ENCODE assay signal across 8 mouse cellular contexts in genomic region chr16:20715161-20715560, GRCm38 (mm10). TPM values are rescaled to one million over a fixed set of nuclear protein-coding genes. Genes with fewer than 3 reads are reported as not detected.
A peak's percentile ranks its signal among the peaks of the same experiment; 100 is the strongest.
DNase-seq lines count a peak whose midpoint lies in the region; ATAC-seq and TF ChIP-seq lines count a peak whose summit lies in the region.

No protein-coding gene starts in this region.

- no peak for DNase-seq in heart, postnatal 25 days (ENCODE audit: low spot score)
- no peak for DNase-seq in G1E (ENCODE audit: low spot score)
- DNase-seq in hindbrain, embryonic 10.5 days (ENCODE audit: low spot score) = no peak
- no peak for DNase-seq in midbrain, embryonic 11.5 days (ENCODE audit: low spot score, missing footprints)
- DNase-seq in natural killer cell, adult 2 months (ENCODE audit: low spot score in 2 of 2) = no peak
- no peak for DNase-seq in T-cell, adult 2 months (ENCODE audit: low spot score)
- DNase-seq in thymus, postnatal 4 days = no peak

- H3K27ac ChIP-seq in heart, embryonic 11.5 days (ENCODE audit: low read depth, low read length) = no peak overlapping the region
- H3K27ac ChIP-seq in hindbrain, embryonic 10.5 days = peak overlapping the region; percentile 95
- H3K27ac ChIP-seq in midbrain, embryonic 11.5 days (ENCODE audit: low read depth, low read length) = no peak overlapping the region

- peak overlapping the region; percentile 75 for H3K9ac ChIP-seq in heart, embryonic 11.5 days (ENCODE audit: low read depth, low read length)
- H3K9ac ChIP-seq in midbrain, embryonic 11.5 days (ENCODE audit: low read length) = peak overlapping the region; percentile 80

- H3K4me3 ChIP-seq in heart, embryonic 11.5 days (ENCODE audit: low read depth, low read length) = peak overlapping the region; percentile 61
- peak overlapping the region; percentile 87 for H3K4me3 ChIP-seq in G1E (ENCODE audit: low read depth, low read length)
- H3K4me3 ChIP-seq in hindbrain, embryonic 10.5 days = peak overlapping the region; percentile 73
- peak overlapping the region; percentile 60 for H3K4me3 ChIP-seq in midbrain, embryonic 11.5 days (ENCODE audit: low read depth, low read length)

- no peak for TF ChIP-seq CTCF in G1E (IDR thresholded peaks at IDR 0.05; ENCODE audit: low read depth, low read length)

- H3K4me2 ChIP-seq in heart, embryonic 11.5 days = peak overlapping the region; percentile 90
- H3K4me2 ChIP-seq in midbrain, embryonic 11.5 days = peak overlapping the region; percentile 73

- H3K36me3 ChIP-seq in heart, embryonic 11.5 days (ENCODE audit: control insufficient read depth, insufficient read depth, low read length) = no peaks in the 10 kb centered on the region; the same call in 1 of the 2 replicates
- peaks cover 54% of the 10 kb centered on the region for H3K36me3 ChIP-seq in G1E (replicated peaks)
- H3K36me3 ChIP-seq in hindbrain, embryonic 10.5 days = peaks cover 42% of the 10 kb centered on the region
- H3K36me3 ChIP-seq in midbrain, embryonic 11.5 days (ENCODE audit: control insufficient read depth, insufficient read depth, low read length) = peaks cover 3% of the 10 kb centered on the region; the same call in 1 of the 2 replicates

- 45% methylated on average over 2 of the region's 2 CpGs for whole genome bisulfite sequencing in heart, embryonic 11.5 days (ENCODE audit: insufficient replicate concordance)
- 53% methylated on average over 2 of the region's 2 CpGs for WGBS in hindbrain, embryonic 10.5 days
- WGBS in midbrain, embryonic 11.5 days = 62% methylated on average over 2 of the region's 2 CpGs

- intact Hi-C loops in heart, postnatal 25 days (cut with DNase I) = loop anchor here (5.0 kb wide), 1 partner anchor 178 kb away; the partner anchor contains the start of gene Ap2m1

- H3K9me3 ChIP-seq in heart, embryonic 11.5 days (replicated peaks; ENCODE audit: control insufficient read depth, low read length) = no peaks in the 10 kb centered on the region
- no peaks in the 10 kb centered on the region for H3K9me3 ChIP-seq in G1E (replicated peaks)
- no peaks in the 10 kb centered on the region for H3K9me3 ChIP-seq in hindbrain, embryonic 10.5 days
- no peaks in the 10 kb centered on the region for H3K9me3 ChIP-seq in midbrain, embryonic 11.5 days (ENCODE audit: control insufficient read depth, low read length)

- H3K27me3 ChIP-seq in heart, embryonic 11.5 days (ENCODE audit: control insufficient read depth, insufficient read depth, low read length) = no peaks in the 10 kb centered on the region
- H3K27me3 ChIP-seq in G1E (ENCODE audit: insufficient read depth, low read length) = no peaks in the 10 kb centered on the region
- no peaks in the 10 kb centered on the region for H3K27me3 ChIP-seq in hindbrain, embryonic 10.5 days (ENCODE audit: insufficient read depth, poor library complexity, severe bottlenecking)
- no peaks in the 10 kb centered on the region for H3K27me3 ChIP-seq in midbrain, embryonic 11.5 days (ENCODE audit: control insufficient read depth, insufficient read depth, low read length)

- no peak for ATAC-seq in heart, embryonic 11.5 days (replicated peaks; ENCODE audit: insufficient number of reproducible peaks, low FRiP score, low TSS enrichment)
- no peak for ATAC-seq in G1E (ENCODE audit: extremely low read depth, insufficient number of reproducible peaks, low FRiP score, poor library complexity, severe bottlenecking)
- ATAC-seq in midbrain, embryonic 11.5 days (ENCODE audit: low FRiP score) = no peak

- H3K4me1 ChIP-seq in heart, embryonic 11.5 days (ENCODE audit: control insufficient read depth, insufficient read depth, low read length) = peaks cover 27% of the 10 kb centered on the region
- H3K4me1 ChIP-seq in G1E (ENCODE audit: insufficient read depth, low read depth, low read length) = peaks cover 77% of the 10 kb centered on the region
- H3K4me1 ChIP-seq in hindbrain, embryonic 10.5 days (replicated peaks) = peaks cover 54% of the 10 kb centered on the region
- peaks cover 27% of the 10 kb centered on the region for H3K4me1 ChIP-seq in midbrain, embryonic 11.5 days (ENCODE audit: control insufficient read depth, insufficient read depth, low read length)

RNA-seq across cellular contexts. Expression of gene Polr2h, which starts 2.3 kb away (rescaled TPM):
- polyA plus RNA-seq in heart, embryonic 11.5 days (2014; fragmentation: Nextera tagmentation; extraction: Ambion mirVana) = 65.0 and 65.9 TPM in 2 replicates
- 10 to 100 TPM in 1 of 2 experiments, 1 to 10 TPM in 1; 9.0 to 10.5 TPM for total RNA-seq in heart, postnatal 25 days (2021)
- total RNA-seq in G1E (2014; fragmentation: Nextera tagmentation) (17.5 and 22.7 TPM in 2 replicates), G1E (2017) (95.7 and 97.6 TPM in 2 replicates)
- 3.3 and 6.1 TPM in 2 replicates for polyA plus RNA-seq in G1E (2012)
- polyA plus RNA-seq in hindbrain, embryonic 10.5 days (2016; fragmentation: Nextera tagmentation; extraction: Ambion mirVana) = 114 and 140 TPM in 2 replicates
- 104 and 119 TPM in 2 replicates for polyA plus RNA-seq in midbrain, embryonic 11.5 days (2014; fragmentation: Nextera tagmentation; extraction: Ambion mirVana)

RNA-seq across cellular contexts. Expression of gene Clcn2, which starts 2.4 kb away (rescaled TPM):
- polyA plus RNA-seq in heart, embryonic 11.5 days (2014; fragmentation: Nextera tagmentation; extraction: Ambion mirVana) = 5.7 and 6.7 TPM in 2 replicates
- 1 to 10 TPM; 1.5 to 2.1 TPM for total RNA-seq in heart, postnatal 25 days (2021)
- total RNA-seq in G1E (2014; fragmentation: Nextera tagmentation) (25.8 and 26.7 TPM in 2 replicates), G1E (2017) (16.4 and 23.3 TPM in 2 replicates)
- polyA plus RNA-seq in G1E (2012) = 32.6 and 55.5 TPM in 2 replicates
- polyA plus RNA-seq in hindbrain, embryonic 10.5 days (2016; fragmentation: Nextera tagmentation; extraction: Ambion mirVana) = 15.5 and 22.1 TPM in 2 replicates
- polyA plus RNA-seq in midbrain, embryonic 11.5 days (2014; fragmentation: Nextera tagmentation; extraction: Ambion mirVana) = 15.1 and 16.0 TPM in 2 replicates

RNA-seq across cellular contexts. Expression of gene Chrd, which starts 17.8 kb away (rescaled TPM):
- polyA plus RNA-seq in heart, embryonic 11.5 days (2014; fragmentation: Nextera tagmentation; extraction: Ambion mirVana) = 0.21 and 0.42 TPM in 2 replicates
- 1 to 10 TPM; 2.0 to 2.7 TPM for total RNA-seq in heart, postnatal 25 days (2021)
- total RNA-seq in G1E (2014; fragmentation: Nextera tagmentation) (not detected in 2 replicates), G1E (2017) (0.05 and 0.06 TPM in 2 replicates)
- not detected in 2 replicates for polyA plus RNA-seq in G1E (2012)
- polyA plus RNA-seq in hindbrain, embryonic 10.5 days (2016; fragmentation: Nextera tagmentation; extraction: Ambion mirVana) = 1.6 and 3.6 TPM in 2 replicates
- 2.6 and 2.7 TPM in 2 replicates for polyA plus RNA-seq in midbrain, embryonic 11.5 days (2014; fragmentation: Nextera tagmentation; extraction: Ambion mirVana)

RNA-seq across cellular contexts. Expression of gene Thpo, which starts 19.1 kb away (rescaled TPM):
- 0.49 TPM in 1 of 2 replicates, not detected in the other for polyA plus RNA-seq in heart, embryonic 11.5 days (2014; fragmentation: Nextera tagmentation; extraction: Ambion mirVana)
- total RNA-seq in heart, postnatal 25 days (2021) = under 1 TPM in 1 of 2 experiments, not detected in 1; 0.50 TPM
- total RNA-seq in G1E (2014; fragmentation: Nextera tagmentation) = not detected in 2 replicates
- not detected in 2 replicates for total RNA-seq in G1E (2017)
- not detected in 2 replicates for polyA plus RNA-seq in G1E (2012)
- 0.30 and 0.77 TPM in 2 replicates for polyA plus RNA-seq in hindbrain, embryonic 10.5 days (2016; fragmentation: Nextera tagmentation; extraction: Ambion mirVana)
- 0.37 and 0.71 TPM in 2 replicates for polyA plus RNA-seq in midbrain, embryonic 11.5 days (2014; fragmentation: Nextera tagmentation; extraction: Ambion mirVana)

RNA-seq across cellular contexts. Expression of gene Fam131a, which starts 22.1 kb away (rescaled TPM):
- polyA plus RNA-seq in heart, embryonic 11.5 days (2014; fragmentation: Nextera tagmentation; extraction: Ambion mirVana) = 2.6 and 4.9 TPM in 2 replicates
- total RNA-seq in heart, postnatal 25 days (2021) = 10 to 100 TPM; 28.3 to 31.4 TPM
- 3.1 and 3.9 TPM in 2 replicates for total RNA-seq in G1E (2014; fragmentation: Nextera tagmentation)
- total RNA-seq in G1E (2017) = 1.2 and 2.6 TPM in 2 replicates
- 9.5 and 10.1 TPM in 2 replicates for polyA plus RNA-seq in G1E (2012)
- polyA plus RNA-seq in hindbrain, embryonic 10.5 days (2016; fragmentation: Nextera tagmentation; extraction: Ambion mirVana) = 6.7 and 9.4 TPM in 2 replicates
- 8.8 and 12.5 TPM in 2 replicates for polyA plus RNA-seq in midbrain, embryonic 11.5 days (2014; fragmentation: Nextera tagmentation; extraction: Ambion mirVana)
